Mouse (Mus musculus) monocyte, adult 59 days (primary cell): ENCODE measurements around the gene Mycs. TPM values are rescaled to one million over a fixed set of nuclear protein-coding genes. Genes with fewer than 3 reads are reported as not detected.

Source experiments
- total RNA-seq, 2 experiments: library from RNA; stranded (reverse); gene quantifications; one replicate each; pipeline ENCODE4 v1.2.4; 2023

Mycs gene
- not detected for total RNA-seq

GRCm38 (mm10) chrX:5469165-5469564, at the start of gene Mycs:
Gene Mycs, minus strand, starts transcription at chrX:5469265.

Other genes starting within 250 kb of the Mycs start
- gene Btbd35f7, start 199.8 kb upstream of the Mycs start, total RNA-seq = not detected